8 mouse cellular contexts compared by ENCODE assay signal in the genomic region with DNA sequence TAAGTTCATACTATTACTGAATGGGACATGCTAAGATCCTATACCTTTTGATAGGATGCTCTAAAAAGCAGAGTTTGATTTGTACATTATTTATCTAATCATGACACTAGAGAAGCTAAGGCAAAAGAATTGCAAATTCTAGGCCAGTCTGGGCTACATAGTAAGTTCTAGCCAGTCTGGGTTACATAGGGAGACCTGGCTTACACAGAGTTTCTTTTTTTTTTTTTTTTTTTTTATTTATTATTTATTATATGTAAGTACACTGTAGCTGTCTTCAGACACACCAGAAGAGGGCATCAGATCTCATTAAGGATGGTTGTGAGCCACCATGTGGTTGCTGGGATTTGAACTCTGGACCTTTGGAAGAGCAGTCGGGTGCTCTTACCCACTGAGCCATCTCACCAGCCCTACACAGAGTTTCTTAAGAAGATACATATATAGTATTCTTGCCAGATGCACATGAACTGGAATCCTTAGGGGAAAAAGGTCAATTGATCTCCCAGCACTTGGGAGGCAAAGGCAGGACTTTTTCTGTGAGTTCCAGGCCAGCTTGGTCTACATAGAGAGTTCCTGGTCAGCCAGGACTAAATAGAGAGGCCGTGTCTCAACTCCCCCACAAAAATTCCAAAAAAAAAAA. TPM values are rescaled to one million over a fixed set of nuclear protein-coding genes. Genes with fewer than 3 reads are reported as not detected.
DNase-seq lines count a peak whose midpoint lies in the region; ATAC-seq and TF ChIP-seq lines count a peak whose summit lies in the region.
"Not testable (repeated sequence)": the region's sequence is repeated elsewhere in the genome, so short reads cannot be mapped to it uniquely, and the experiment has no call there.

No protein-coding gene starts in this region.

- 57% methylated on average over 2 of the region's 2 CpGs for WGBS in forebrain, embryonic 13.5 days
- WGBS in heart, postnatal 0 days = 60% methylated on average over 2 of the region's 2 CpGs
- 65% methylated on average over 2 of the region's 2 CpGs for WGBS in kidney, embryonic 15.5 days
- 65% methylated on average over 2 of the region's 2 CpGs for WGBS in liver, embryonic 11.5 days
- 67% methylated on average over 2 of the region's 2 CpGs for WGBS in neural tube, embryonic 12.5 days

- TF ChIP-seq POLR2A in bone marrow macrophage, adult 2 months (IDR thresholded peaks at IDR 0.05; ENCODE audit: borderline replicate concordance, low read depth, low read length) = not testable (repeated sequence)

- not testable (repeated sequence) for TF ChIP-seq EP300 in heart, postnatal 0 days (IDR thresholded peaks at IDR 0.05; ENCODE audit: low read depth)

- ATAC-seq in forebrain, embryonic 13.5 days; heart, postnatal 0 days (ENCODE audit: insufficient read depth, low read depth); kidney, embryonic 15.5 days (replicated peaks; ENCODE audit: low FRiP score); liver, embryonic 11.5 days (replicated peaks; ENCODE audit: low FRiP score); neural tube, embryonic 12.5 days (ENCODE audit: low FRiP score, low read depth): not testable (repeated sequence)

- H3K4me1 ChIP-seq in bone marrow macrophage, adult 2 months (ENCODE audit: control insufficient read depth, insufficient read depth, low read length); forebrain, embryonic 13.5 days; heart, postnatal 0 days (ENCODE audit: control insufficient read depth, insufficient read depth); kidney, embryonic 15.5 days; liver, embryonic 11.5 days (replicated peaks; ENCODE audit: control insufficient read depth, insufficient read depth, low read length); neural tube, embryonic 12.5 days: not testable (repeated sequence)
- H3K4me1 ChIP-seq in megakaryocyte, embryonic 14.5 days = peaks cover 20% of the 10 kb centered on the region; the same call in 1 of the 2 replicates

- not testable (repeated sequence) for H3K27me3 ChIP-seq in forebrain, embryonic 13.5 days; heart, postnatal 0 days (ENCODE audit: control insufficient read depth, insufficient read depth, low read length); kidney, embryonic 15.5 days; liver, embryonic 11.5 days (replicated peaks; ENCODE audit: control insufficient read depth, insufficient read depth, low read length); megakaryocyte, embryonic 14.5 days (replicated peaks); neural tube, embryonic 12.5 days (replicated peaks)

- H3K9me3 ChIP-seq in forebrain, embryonic 13.5 days (replicated peaks); heart, postnatal 0 days (replicated peaks; ENCODE audit: control insufficient read depth, low read length); kidney, embryonic 15.5 days (replicated peaks); liver, embryonic 11.5 days (ENCODE audit: control insufficient read depth, low read length); megakaryocyte, embryonic 14.5 days; neural tube, embryonic 12.5 days: not testable (repeated sequence)

- peak overlapping the region; percentile 23; the same call in 1 of the 2 replicates for H3K4me3 ChIP-seq in bone marrow macrophage, adult 2 months (ENCODE audit: insufficient read depth, low read length)
- H3K4me3 ChIP-seq in forebrain, embryonic 13.5 days; heart, postnatal 0 days (ENCODE audit: low read depth, low read length); liver, embryonic 11.5 days (ENCODE audit: low read depth, low read length); neural tube, embryonic 12.5 days: not testable (repeated sequence)
- peak overlapping the region; percentile 61; the same call in 1 of the 2 replicates for H3K4me3 ChIP-seq in kidney, embryonic 15.5 days (replicated peaks)
- H3K4me3 ChIP-seq in megakaryocyte, embryonic 14.5 days (replicated peaks) = peak overlapping the region; percentile 94

- 0 out of 2 replicates have a peak overlapping the region, but pooled peaks have one; percentile 24 for H3K4me2 ChIP-seq in forebrain, embryonic 13.5 days
- peak overlapping the region; percentile 56; the same call in 1 of the 2 replicates for H3K4me2 ChIP-seq in heart, postnatal 0 days (ENCODE audit: low read depth, low read length)
- peak overlapping the region; percentile 29 for H3K4me2 ChIP-seq in kidney, embryonic 15.5 days
- peak overlapping the region; percentile 48 for H3K4me2 ChIP-seq in liver, embryonic 11.5 days
- 0 out of 2 replicates have a peak overlapping the region, but pooled peaks have one; percentile 35 for H3K4me2 ChIP-seq in neural tube, embryonic 12.5 days (replicated peaks)

- peak; percentile 38 for DNase-seq in 3134 (ENCODE audit: extremely low read depth, insufficient read length, low spot score)
- DNase-seq in heart, postnatal 0 days (ENCODE audit: low spot score); liver, embryonic 11.5 days (ENCODE audit: low spot score): not testable (repeated sequence)

- not testable (repeated sequence) for TF ChIP-seq CTCF in bone marrow macrophage, adult 2 months (IDR thresholded peaks at IDR 0.05; ENCODE audit: low read depth, low read length); heart, postnatal 0 days (IDR thresholded peaks at IDR 0.05; ENCODE audit: low read depth)

- not testable (repeated sequence) for H3K36me3 ChIP-seq in forebrain, embryonic 13.5 days (ENCODE audit: poor library complexity, severe bottlenecking); heart, postnatal 0 days (replicated peaks; ENCODE audit: control insufficient read depth, insufficient read depth, low read length); liver, embryonic 11.5 days (ENCODE audit: control insufficient read depth, insufficient read depth, low read length); neural tube, embryonic 12.5 days
- H3K36me3 ChIP-seq in kidney, embryonic 15.5 days = peaks cover 12% of the 10 kb centered on the region; the same call in 1 of the 2 replicates
- peaks cover 17% of the 10 kb centered on the region for H3K36me3 ChIP-seq in megakaryocyte, embryonic 14.5 days (replicated peaks; ENCODE audit: low read length)

- H3K27ac ChIP-seq in bone marrow macrophage, adult 2 months (ENCODE audit: insufficient read depth, low read depth, low read length); forebrain, embryonic 13.5 days; kidney, embryonic 15.5 days; neural tube, embryonic 12.5 days: not testable (repeated sequence)
- 0 out of 2 replicates have a peak overlapping the region, but pooled peaks have one; percentile 97 for H3K27ac ChIP-seq in heart, postnatal 0 days (ENCODE audit: low read depth)
- H3K27ac ChIP-seq in liver, embryonic 11.5 days (ENCODE audit: low read depth, low read length) = peak overlapping the region; percentile 68; the same call in 1 of the 2 replicates

- not testable (repeated sequence) for H3K9ac ChIP-seq in forebrain, embryonic 13.5 days; heart, postnatal 0 days (replicated peaks; ENCODE audit: low read depth, low read length); kidney, embryonic 15.5 days; liver, embryonic 11.5 days (ENCODE audit: low read depth, low read length); neural tube, embryonic 12.5 days

RNA-seq across cellular contexts. Expression of a gene that starts 0.6 kb away (rescaled TPM):
- polyA plus RNA-seq in bone marrow macrophage, adult 2 months (2012; ENCODE audit: insufficient read depth, insufficient read length, missing spikeins) = 291 and 396 TPM in 2 replicates
- polyA plus RNA-seq in forebrain, embryonic 13.5 days (2015; fragmentation: Nextera tagmentation; extraction: Ambion mirVana) = 331 and 363 TPM in 2 replicates
- 1,061 and 1,234 TPM in 2 replicates for total RNA-seq in heart, postnatal 0 days (2014; rRNA removed; ENCODE audit: low replicate concordance)
- polyA plus RNA-seq in heart, postnatal 0 days (2015; fragmentation: Nextera tagmentation; extraction: Ambion mirVana) = 1,884 and 1,954 TPM in 2 replicates
- polyA plus RNA-seq in kidney, embryonic 15.5 days (2015; fragmentation: Nextera tagmentation; extraction: Ambion mirVana) = 459 and 491 TPM in 2 replicates
- polyA plus RNA-seq in liver, embryonic 11.5 days (2014; fragmentation: Nextera tagmentation; extraction: Ambion mirVana) = 433 and 493 TPM in 2 replicates
- polyA plus RNA-seq in megakaryocyte, embryonic 14.5 days (2012; ENCODE audit: insufficient read depth, low replicate concordance) = 5.5 and 18.9 TPM in 2 replicates
- polyA plus RNA-seq in neural tube, embryonic 12.5 days (2016; fragmentation: Nextera tagmentation; extraction: Ambion mirVana) = 319 and 331 TPM in 2 replicates

RNA-seq across cellular contexts. Expression of a gene that starts 3.2 kb away (rescaled TPM):
- 43.8 and 44.7 TPM in 2 replicates for polyA plus RNA-seq in bone marrow macrophage, adult 2 months (2012; ENCODE audit: insufficient read depth, insufficient read length, missing spikeins)
- 27.0 and 29.4 TPM in 2 replicates for polyA plus RNA-seq in forebrain, embryonic 13.5 days (2015; fragmentation: Nextera tagmentation; extraction: Ambion mirVana)
- 32.5 and 39.5 TPM in 2 replicates for total RNA-seq in heart, postnatal 0 days (2014; rRNA removed; ENCODE audit: low replicate concordance)
- polyA plus RNA-seq in heart, postnatal 0 days (2015; fragmentation: Nextera tagmentation; extraction: Ambion mirVana) = 24.2 and 28.0 TPM in 2 replicates
- 69.7 and 69.9 TPM in 2 replicates for polyA plus RNA-seq in kidney, embryonic 15.5 days (2015; fragmentation: Nextera tagmentation; extraction: Ambion mirVana)
- polyA plus RNA-seq in liver, embryonic 11.5 days (2014; fragmentation: Nextera tagmentation; extraction: Ambion mirVana) = 56.8 and 61.2 TPM in 2 replicates
- polyA plus RNA-seq in megakaryocyte, embryonic 14.5 days (2012; ENCODE audit: insufficient read depth, low replicate concordance) = 7.8 TPM in 1 of 2 replicates, not detected in the other
- polyA plus RNA-seq in neural tube, embryonic 12.5 days (2016; fragmentation: Nextera tagmentation; extraction: Ambion mirVana) = 38.5 and 39.0 TPM in 2 replicates

RNA-seq across cellular contexts. Expression of a gene that starts 12.2 kb away (rescaled TPM):
- 15.6 and 20.3 TPM in 2 replicates for polyA plus RNA-seq in bone marrow macrophage, adult 2 months (2012; ENCODE audit: insufficient read depth, insufficient read length, missing spikeins)
- polyA plus RNA-seq in forebrain, embryonic 13.5 days (2015; fragmentation: Nextera tagmentation; extraction: Ambion mirVana) = 16.4 and 17.3 TPM in 2 replicates
- total RNA-seq in heart, postnatal 0 days (2014; rRNA removed; ENCODE audit: low replicate concordance) = 8.7 and 16.9 TPM in 2 replicates
- polyA plus RNA-seq in heart, postnatal 0 days (2015; fragmentation: Nextera tagmentation; extraction: Ambion mirVana) = 5.4 and 6.3 TPM in 2 replicates
- 28.2 and 29.3 TPM in 2 replicates for polyA plus RNA-seq in kidney, embryonic 15.5 days (2015; fragmentation: Nextera tagmentation; extraction: Ambion mirVana)
- 16.2 and 19.7 TPM in 2 replicates for polyA plus RNA-seq in liver, embryonic 11.5 days (2014; fragmentation: Nextera tagmentation; extraction: Ambion mirVana)
- 0.06 TPM in 1 of 2 replicates, not detected in the other for polyA plus RNA-seq in megakaryocyte, embryonic 14.5 days (2012; ENCODE audit: insufficient read depth, low replicate concordance)
- polyA plus RNA-seq in neural tube, embryonic 12.5 days (2016; fragmentation: Nextera tagmentation; extraction: Ambion mirVana) = 24.3 and 25.1 TPM in 2 replicates

Comparison
In these comparisons a context has a peak if more than half of its experiments do, and no peak if none do; other contexts are left out.
1. RNA of a gene that starts 0.6 kb away (polyA plus RNA-seq): 1,884 to 1,954 TPM in heart, postnatal 0 days, 433 to 493 TPM in liver, embryonic 11.5 days, 459 to 491 TPM in kidney, embryonic 15.5 days, 291 to 396 TPM in bone marrow macrophage, adult 2 months, 331 to 363 TPM in forebrain, embryonic 13.5 days and 319 to 331 TPM in neural tube, embryonic 12.5 days; 5.5 to 18.9 TPM in megakaryocyte, embryonic 14.5 days; every median in the first group is over 10 times any median in the second.
2. Peak in every context shown above with its lines, with median percentiles within 50 percentile points of each other: H3K4me2 ChIP-seq.